Mouse (Mus musculus) heart, embryonic 16.5 days (tissue): ENCODE measurements at regions not wholly inside any gene's neighbourhood (a gene's known extent, or its start where the extent isn't known, plus 50 kb on each side); places are given as distances from the start of the nearest gene placed in this dataset.
"Not testable (repeated sequence)": the region's sequence is repeated elsewhere in the genome, so short reads cannot be mapped to it uniquely, and the experiment has no call there.

Experiments
- ATAC-seq: fragments of 200-750 bp; cut with Nextera tagmentation; replicated peaks from 2 replicates; pipeline ENCODE4 v1.8.0; 2017; ENCODE audit warnings: moderate number of reproducible peaks; ENCODE audit not compliant: insufficient read depth, low FRiP score; ENCODE audit errors: extremely low read depth
- H3K27ac ChIP-seq: fragments of 300-500 bp; sonication (generic); 2 replicates; pipeline ENCODE4 v1.5.1; 2014; ENCODE audit warnings: mild to moderate bottlenecking, low read length, control low read depth, moderate library complexity
- H3K27me3 ChIP-seq: fragments of 300-500 bp; sonication (generic); 2 replicates; pipeline ENCODE4 v1.6.1; 2014; ENCODE audit warnings: low read length, mixed read lengths; ENCODE audit not compliant: control insufficient read depth, insufficient read depth
- H3K36me3 ChIP-seq: fragments of 300-500 bp; sonication (generic); 2 replicates; pipeline ENCODE4 v1.6.1; 2014; ENCODE audit not compliant: control insufficient read depth, insufficient read depth
- H3K4me1 ChIP-seq: fragments of 300-500 bp; sonication (generic); 2 replicates; pipeline ENCODE4 v1.6.1; 2014; ENCODE audit warnings: low read length, mixed read lengths; ENCODE audit not compliant: control insufficient read depth, insufficient read depth
- H3K4me2 ChIP-seq: fragments of 300-500 bp; sonication (generic); 2 replicates; pipeline ENCODE4 v1.6.1; 2014; ENCODE audit warnings: low read depth, mild to moderate bottlenecking, control low read depth, low read length
- H3K4me3 ChIP-seq: fragments of 300-500 bp; sonication (generic); 2 replicates; pipeline ENCODE4 v1.5.1; 2014; ENCODE audit warnings: mild to moderate bottlenecking, control low read depth, low read length
- H3K9ac ChIP-seq: fragments of 300-500 bp; sonication (generic); 2 replicates; pipeline ENCODE4 v1.6.1; 2014; ENCODE audit warnings: low read length, control low read depth
- H3K9me3 ChIP-seq: fragments of 300-500 bp; sonication (generic); replicated peaks from 2 replicates; pipeline ENCODE4 v1.6.1; 2016; ENCODE audit warnings: low read length; ENCODE audit not compliant: control insufficient read depth
- WGBS: fragments of 180-500 bp; shearing (Covaris S2); extraction: QIAGEN DNeasy Blood & Tissue Kit; methylation state at CpG from one replicate; pipeline ENCODE4 v1.1.7; 2014; 5-methylcytosine and 5-hydroxymethylcytosine counted together

GRCm38 (mm10) chr6:24342056-24342455 lies 172.8 kb downstream of the Iqub start:
- Histone ChIP-seq H3K4me1 (no peaks in the 10 kb centered on the region), H3K36me3 (no peaks in the 10 kb centered on the region), H3K27ac (no peak overlapping the region), H3K9me3 (no peaks in the 10 kb centered on the region), H3K27me3 (no peaks in the 10 kb centered on the region), H3K4me2 (no peak overlapping the region), H3K4me3 (no peak overlapping the region), H3K9ac (no peak overlapping the region)
- ATAC-seq, result no peak
- whole genome bisulfite sequencing, result 94% methylated on average over 2 of the region's 2 CpGs

- H3K4me1 ChIP-seq, H3K4me2 ChIP-seq, H3K4me3 ChIP-seq, H3K27me3 ChIP-seq, H3K9ac ChIP-seq, H3K9me3 ChIP-seq, ATAC-seq, H3K36me3 ChIP-seq, H3K27ac ChIP-seq: not testable (repeated sequence)
- WGBS, result 57% methylated on average over 4 of the region's 4 CpGs
Observed at GRCm38 (mm10) chr6:24340107-24340506, 172.2 kb upstream of the Slc13a1 start.

DNA sequence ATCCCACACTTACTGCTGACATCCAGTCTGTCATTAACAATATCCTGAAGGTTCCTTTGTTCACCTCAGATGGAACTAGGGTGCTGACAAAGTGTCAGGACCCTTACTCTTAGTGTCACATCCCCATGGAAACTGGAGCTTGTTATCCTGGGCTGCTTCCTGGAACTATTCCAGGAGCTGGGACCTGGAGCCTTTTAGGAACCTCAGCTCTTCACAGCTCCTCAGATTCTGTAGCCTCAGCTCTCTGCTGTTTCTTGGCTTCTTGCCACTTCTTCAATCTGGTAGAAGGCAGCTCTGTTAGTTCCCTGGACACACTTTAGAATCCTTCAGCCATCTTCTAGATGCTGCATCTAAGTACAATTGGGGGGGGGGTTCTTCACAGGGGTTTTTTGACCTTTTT lies 157.3 kb upstream of the Slc13a1 start:
- H3K4me1 ChIP-seq, result no peaks in the 10 kb centered on the region
- no peaks in the 10 kb centered on the region for H3K27me3 ChIP-seq
- H3K9ac ChIP-seq, result no peak overlapping the region
- H3K9me3 ChIP-seq, result no peaks in the 10 kb centered on the region
- no peak overlapping the region for H3K27ac ChIP-seq
- no peak overlapping the region for H3K4me2 ChIP-seq
- H3K36me3 ChIP-seq, result no peaks in the 10 kb centered on the region
- ATAC-seq, result no peak
- H3K4me3 ChIP-seq, result no peak overlapping the region

- Histone ChIP-seq H3K27me3 (no peaks in the 10 kb centered on the region), H3K9ac (no peak overlapping the region), H3K9me3 (no peaks in the 10 kb centered on the region), H3K4me1 (no peaks in the 10 kb centered on the region), H3K4me2 (no peak overlapping the region), H3K27ac (no peak overlapping the region), H3K36me3 (no peaks in the 10 kb centered on the region), H3K4me3 (no peak overlapping the region)
- ATAC-seq, result no peak
- 61% methylated on average over 3 of the region's 3 CpGs for WGBS
Observed at GRCm38 (mm10) chr6:24324718-24325117, 156.8 kb upstream of the Slc13a1 start.

DNA sequence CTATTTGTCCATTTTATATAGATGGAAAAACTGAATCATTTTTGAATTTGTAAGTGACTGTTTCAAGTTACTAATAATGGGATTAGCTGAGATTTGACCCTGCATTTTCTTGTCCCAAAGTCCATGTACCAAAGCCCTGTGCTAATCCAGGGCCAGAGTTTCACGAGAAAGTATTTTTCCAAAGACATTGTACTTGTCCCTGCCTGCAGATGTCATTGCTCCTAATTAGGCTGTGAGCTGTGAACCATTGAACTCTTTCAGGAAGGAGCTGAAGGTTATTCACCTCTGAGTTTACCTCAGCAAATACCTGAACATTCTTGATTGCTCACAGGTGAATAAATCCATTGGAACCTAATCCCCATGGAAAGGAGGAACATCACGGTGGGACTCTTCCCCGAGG lies 154.5 kb upstream of the Slc13a1 start:
- Histone ChIP-seq H3K4me3 (no peak overlapping the region), H3K4me2 (no peak overlapping the region), H3K27ac (no peak overlapping the region), H3K4me1 (no peaks in the 10 kb centered on the region), H3K36me3 (no peaks in the 10 kb centered on the region), H3K9me3 (no peaks in the 10 kb centered on the region), H3K27me3 (no peaks in the 10 kb centered on the region), H3K9ac (no peak overlapping the region)
- ATAC-seq, result no peak
- WGBS, result 73% methylated on average over 3 of the region's 3 CpGs

DNA sequence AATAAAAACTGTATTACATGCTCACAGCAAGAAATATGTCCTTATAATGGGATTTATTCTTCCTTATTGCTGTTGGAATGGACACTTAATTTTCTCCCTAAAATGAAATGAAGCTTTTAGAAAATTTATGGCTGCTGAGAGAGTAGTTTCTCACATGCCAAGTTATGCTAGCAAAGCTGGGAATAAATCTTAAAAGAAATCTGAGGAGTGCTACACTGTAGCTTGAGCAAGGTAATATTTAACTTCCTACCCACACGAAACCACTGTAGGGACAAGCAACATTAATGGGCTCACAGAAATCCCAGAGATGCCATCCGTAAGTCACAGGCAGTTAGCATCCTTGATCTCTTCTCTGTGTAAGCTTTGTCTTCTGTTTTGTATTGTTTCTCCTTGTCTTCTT lies 151.0 kb upstream of the Slc13a1 start:
- no peak for ATAC-seq
- Histone ChIP-seq H3K4me2 (no peak overlapping the region), H3K27me3 (no peaks in the 10 kb centered on the region), H3K27ac (no peak overlapping the region), H3K4me1 (no peaks in the 10 kb centered on the region), H3K36me3 (no peaks in the 10 kb centered on the region), H3K4me3 (no peak overlapping the region), H3K9me3 (no peaks in the 10 kb centered on the region), H3K9ac (no peak overlapping the region)
- WGBS, result 69% methylated on average over 2 of the region's 2 CpGs

DNA sequence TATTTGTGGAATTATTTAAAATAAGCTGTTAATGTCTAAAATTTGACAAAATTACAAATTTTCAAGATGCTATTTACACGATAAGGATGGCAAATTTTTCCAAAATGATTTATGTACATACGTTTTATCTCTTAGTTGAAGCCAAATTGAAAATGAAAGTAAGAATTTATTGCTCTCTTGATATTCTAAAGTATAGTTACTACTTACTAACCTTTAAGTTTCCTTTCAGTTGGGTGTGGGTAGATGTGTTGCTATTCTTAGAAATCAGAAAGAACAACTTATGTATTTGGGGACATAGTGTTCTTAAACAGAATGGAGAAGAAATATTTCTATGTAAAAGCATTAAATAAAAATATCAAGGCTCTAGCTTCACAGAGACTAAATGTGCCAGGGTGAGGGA lies 142.8 kb upstream of the Slc13a1 start:
- Histone ChIP-seq H3K4me2 (no peak overlapping the region), H3K4me1 (no peaks in the 10 kb centered on the region), H3K27ac (no peak overlapping the region), H3K4me3 (no peak overlapping the region), H3K27me3 (no peaks in the 10 kb centered on the region), H3K9ac (no peak overlapping the region), H3K36me3 (no peaks in the 10 kb centered on the region), H3K9me3 (no peaks in the 10 kb centered on the region)
- ATAC-seq, result no peak
- 74% methylated on average over 2 of the region's 2 CpGs for WGBS

DNA sequence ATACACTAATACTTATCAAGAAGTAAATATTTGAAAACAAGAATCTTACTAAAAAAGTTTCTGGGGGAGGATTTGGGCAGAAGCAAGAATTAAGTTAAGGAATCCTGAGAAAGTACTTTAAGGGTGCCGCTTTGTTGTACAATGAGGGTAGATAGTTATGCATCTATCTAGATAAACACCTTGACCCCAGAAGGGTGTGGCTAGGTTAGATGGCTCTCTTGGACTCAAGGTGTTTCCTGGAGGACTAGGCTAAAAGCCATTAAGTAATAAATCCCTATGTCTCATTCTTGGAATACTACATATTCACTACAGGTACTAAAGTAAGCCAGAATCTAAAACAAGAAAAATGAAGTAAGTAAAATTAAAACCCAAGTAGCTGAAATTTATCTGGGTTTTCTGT lies 141.9 kb upstream of the Slc13a1 start:
- Histone ChIP-seq H3K27ac (no peak overlapping the region), H3K9ac (no peak overlapping the region), H3K4me2 (no peak overlapping the region), H3K27me3 (no peaks in the 10 kb centered on the region), H3K4me1 (no peaks in the 10 kb centered on the region), H3K4me3 (no peak overlapping the region), H3K36me3 (no peaks in the 10 kb centered on the region), H3K9me3 (no peaks in the 10 kb centered on the region)
- no peak for ATAC-seq
- WGBS, result 83% methylated on average over 1 of the region's 1 CpGs

DNA sequence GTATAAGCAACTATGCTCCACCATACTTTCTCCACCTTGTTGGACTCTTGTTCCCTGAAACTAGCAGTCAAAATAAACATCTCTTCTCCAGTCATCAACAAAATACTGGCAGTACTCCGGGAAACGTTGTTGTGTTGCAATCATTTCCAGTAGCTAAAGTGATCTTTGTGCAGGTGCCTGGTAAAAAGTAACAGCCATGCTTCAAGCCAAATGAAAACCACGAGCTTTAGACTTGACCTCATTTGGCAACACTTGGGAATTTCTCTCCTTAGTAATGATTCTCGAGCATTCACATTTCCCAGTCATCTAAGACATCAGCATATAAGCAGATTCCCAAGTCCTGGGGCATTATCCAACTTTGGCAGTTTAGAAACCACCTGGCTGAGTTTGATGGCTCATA lies 133.8 kb upstream of the Slc13a1 start:
- H3K27me3 ChIP-seq, result no peaks in the 10 kb centered on the region
- H3K4me3 ChIP-seq, result no peak overlapping the region
- H3K4me1 ChIP-seq, result no peaks in the 10 kb centered on the region
- WGBS, result 67% methylated on average over 4 of the region's 4 CpGs
- H3K4me2 ChIP-seq, result no peak overlapping the region
- 0 out of 2 replicates have a peak, but pooled peaks cover 2% of the 10 kb centered on the region for H3K9me3 ChIP-seq
- no peak overlapping the region for H3K9ac ChIP-seq
- no peak for ATAC-seq
- no peaks in the 10 kb centered on the region for H3K36me3 ChIP-seq
- no peak overlapping the region for H3K27ac ChIP-seq

DNA sequence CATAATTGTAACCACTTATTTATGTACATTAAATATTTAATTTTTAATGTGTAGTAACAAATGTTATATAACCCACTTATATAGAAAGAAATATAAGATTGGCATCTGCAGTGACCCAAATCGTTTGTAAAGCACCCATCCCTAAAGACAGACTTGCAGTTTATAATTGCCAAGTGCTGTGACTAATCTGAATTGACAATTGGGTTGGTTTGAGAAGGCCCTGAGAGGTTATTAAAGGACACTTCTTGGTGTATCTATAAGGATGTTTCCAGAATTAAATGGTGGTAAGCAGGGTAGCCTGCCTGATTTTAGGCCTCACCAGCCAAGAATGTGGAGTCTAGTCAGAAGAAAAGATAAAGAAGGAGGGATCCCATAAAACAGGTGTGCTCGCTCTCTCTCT lies 133.3 kb upstream of the Slc13a1 start:
- 71% methylated on average over 2 of the region's 2 CpGs for whole genome bisulfite sequencing
- H3K9me3 ChIP-seq, result 0 out of 2 replicates have a peak, but pooled peaks cover 2% of the 10 kb centered on the region
- no peak overlapping the region for H3K4me3 ChIP-seq
- no peak overlapping the region for H3K27ac ChIP-seq
- no peaks in the 10 kb centered on the region for H3K36me3 ChIP-seq
- no peak overlapping the region for H3K9ac ChIP-seq
- ATAC-seq, result no peak
- no peaks in the 10 kb centered on the region for H3K4me1 ChIP-seq
- H3K4me2 ChIP-seq, result no peak overlapping the region
- H3K27me3 ChIP-seq, result no peaks in the 10 kb centered on the region
